Mouse (Mus musculus) E14TG2a.4 (cell line): ENCODE data around the gene BC067074.

Source experiments
- CTCF ChIP-seq: conservative IDR thresholded peaks from 2 replicates; pipeline ENCODE4 v1.5.1; 2014; ENCODE audit warnings: low read length
- NANOG ChIP-seq: IDR thresholded peaks from 2 replicates; pipeline ENCODE4 v1.6.1; 2014; ENCODE audit warnings: borderline replicate concordance, low read length, mixed read lengths

DNA sequence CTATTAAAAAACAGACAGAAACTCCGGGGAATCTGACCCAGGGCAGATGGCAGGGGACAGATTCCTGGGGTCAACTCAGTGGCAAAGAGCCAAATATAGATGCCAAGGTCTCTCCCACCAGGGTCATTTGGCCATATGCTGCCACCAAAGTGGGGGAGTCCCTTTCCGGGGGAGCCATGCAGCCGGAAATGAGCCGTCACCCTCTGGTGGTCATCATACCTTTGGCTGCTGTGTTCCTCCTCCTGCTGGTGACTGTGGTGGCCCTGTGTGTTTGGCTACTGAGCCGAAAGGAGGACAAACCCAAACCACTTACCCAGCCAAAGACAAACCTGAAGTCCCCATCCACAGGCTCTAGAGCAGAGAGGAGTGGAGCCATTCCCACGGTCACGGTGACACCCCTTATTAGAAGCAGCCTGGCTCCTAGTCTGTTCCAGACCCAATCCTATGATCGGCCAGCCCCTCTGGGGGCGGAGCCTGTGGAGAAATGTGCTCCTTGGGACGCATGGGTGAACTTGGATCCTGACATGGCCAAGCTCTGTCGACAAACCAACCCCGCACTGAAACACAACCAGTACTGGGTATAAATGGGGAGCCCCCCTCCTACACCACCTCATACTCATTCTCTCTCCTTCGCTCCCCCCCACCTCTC lies 76.1 kb downstream of the BC067074 start:
- TF ChIP-seq CTCF (no peak), NANOG (no peak)
